Mouse (Mus musculus): ENCODE data around the gene Cox17. TPM values are rescaled to one million over a fixed set of nuclear protein-coding genes. Genes with fewer than 3 reads are reported as not detected.

Cox17 gene
- polyA plus RNA-seq, 1 experiment from 2014 or later = 113 TPM

- no peak overlapping the region for H3K4me3 ChIP-seq (ENCODE audit: low read depth, low read length)
- H3K9ac ChIP-seq (ENCODE audit: low read length) = no peak overlapping the region
- DNase-seq (ENCODE audit: low spot score) (no peak), ATAC-seq (ENCODE audit: insufficient read depth, low FRiP score, low TSS enrichment) (no peak)
- no peaks in the 10 kb centered on the region for H3K27me3 ChIP-seq (ENCODE audit: control insufficient read depth, insufficient read depth, low read length)
- no peak overlapping the region for H3K4me2 ChIP-seq (ENCODE audit: low read depth)
- H3K36me3 ChIP-seq (ENCODE audit: control insufficient read depth, insufficient read depth, low read length) = 0 out of 2 replicates have a peak, but pooled peaks cover 2% of the 10 kb centered on the region
- no peaks in the 10 kb centered on the region for H3K4me1 ChIP-seq (ENCODE audit: control insufficient read depth, insufficient read depth, low read length)
- no peaks in the 10 kb centered on the region for H3K9me3 ChIP-seq (ENCODE audit: control insufficient read depth, low read length)
- no peak overlapping the region for H3K27ac ChIP-seq (ENCODE audit: low read depth, low read length)
These were observed 6.1 kb downstream of the Cox17 start for GRCm38 (mm10) chr16:38352851-38353250.

- no peaks in the 10 kb centered on the region for H3K9me3 ChIP-seq (ENCODE audit: control insufficient read depth, low read length)
- no peak overlapping the region for H3K27ac ChIP-seq (ENCODE audit: low read depth, low read length)
- 0 out of 2 replicates have a peak, but pooled peaks cover 2% of the 10 kb centered on the region for H3K36me3 ChIP-seq (ENCODE audit: control insufficient read depth, insufficient read depth, low read length)
These were observed 6.9 kb downstream of the Cox17 start for GRCm38 (mm10) chr16:38353642-38354041.

GRCm38 (mm10) chr16:38354185-38354913 is 7.6 kb downstream of the Cox17 start:
- Histone ChIP-seq H3K9ac (ENCODE audit: low read length) (no peak overlapping the region), H3K4me3 (ENCODE audit: low read depth, low read length) (no peak overlapping the region), H3K27ac (ENCODE audit: low read depth, low read length) (no peak overlapping the region), H3K27me3 (ENCODE audit: control insufficient read depth, insufficient read depth, low read length) (no peaks in the 10 kb centered on the region), H3K36me3 (ENCODE audit: control insufficient read depth, insufficient read depth, low read length) (0 out of 2 replicates have a peak, but pooled peaks cover 2% of the 10 kb centered on the region), H3K4me2 (ENCODE audit: low read depth) (no peak overlapping the region), H3K4me1 (ENCODE audit: control insufficient read depth, insufficient read depth, low read length) (no peaks in the 10 kb centered on the region), H3K9me3 (ENCODE audit: control insufficient read depth, low read length) (no peaks in the 10 kb centered on the region)
- WGBS = 93% methylated on average over 5 of the region's 5 CpGs
- no peak for DNase-seq (ENCODE audit: low spot score)
- ATAC-seq (ENCODE audit: insufficient read depth, low FRiP score, low TSS enrichment) = no peak

More at GRCm38 (mm10) chr16:38353642-38354041, 6.9 kb downstream of the Cox17 start:
- Histone ChIP-seq H3K27me3 (ENCODE audit: control insufficient read depth, insufficient read depth, low read length) (no peaks in the 10 kb centered on the region), H3K9ac (ENCODE audit: low read length) (no peak overlapping the region), H3K4me2 (ENCODE audit: low read depth) (no peak overlapping the region), H3K4me3 (ENCODE audit: low read depth, low read length) (no peak overlapping the region), H3K4me1 (ENCODE audit: control insufficient read depth, insufficient read depth, low read length) (no peaks in the 10 kb centered on the region)
- ATAC-seq (ENCODE audit: insufficient read depth, low FRiP score, low TSS enrichment) (no peak), DNase-seq (ENCODE audit: low spot score) (no peak)
- 92% methylated on average over 2 of the region's 2 CpGs for WGBS

GRCm38 (mm10) chr16:38358256-38358812 is 11.5 kb downstream of the Cox17 start:
- H3K36me3 ChIP-seq (ENCODE audit: control insufficient read depth, insufficient read depth, low read length) = no peaks in the 10 kb centered on the region
- H3K27ac ChIP-seq (ENCODE audit: low read depth, low read length) = no peak overlapping the region
- H3K4me2 ChIP-seq (ENCODE audit: low read depth) = no peak overlapping the region
- 87% methylated on average over 6 of the region's 6 CpGs for WGBS
- no peaks in the 10 kb centered on the region for H3K4me1 ChIP-seq (ENCODE audit: control insufficient read depth, insufficient read depth, low read length)
- no peaks in the 10 kb centered on the region for H3K27me3 ChIP-seq (ENCODE audit: control insufficient read depth, insufficient read depth, low read length)
- no peak for ATAC-seq (ENCODE audit: insufficient read depth, low FRiP score, low TSS enrichment)
- no peak overlapping the region for H3K9ac ChIP-seq (ENCODE audit: low read length)
- DNase-seq (ENCODE audit: low spot score) = no peak
- H3K4me3 ChIP-seq (ENCODE audit: low read depth, low read length) = no peak overlapping the region
- no peaks in the 10 kb centered on the region for H3K9me3 ChIP-seq (ENCODE audit: control insufficient read depth, low read length)

GRCm38 (mm10) chr16:38359241-38359640 is 12.4 kb downstream of the Cox17 start:
- ATAC-seq (ENCODE audit: insufficient read depth, low FRiP score, low TSS enrichment) = no peak
- H3K9ac ChIP-seq (ENCODE audit: low read length) = no peak overlapping the region
- no peak overlapping the region for H3K27ac ChIP-seq (ENCODE audit: low read depth, low read length)
- no peak overlapping the region for H3K4me3 ChIP-seq (ENCODE audit: low read depth, low read length)
- no peaks in the 10 kb centered on the region for H3K36me3 ChIP-seq (ENCODE audit: control insufficient read depth, insufficient read depth, low read length)
- H3K4me1 ChIP-seq (ENCODE audit: control insufficient read depth, insufficient read depth, low read length) = no peaks in the 10 kb centered on the region
- no peaks in the 10 kb centered on the region for H3K9me3 ChIP-seq (ENCODE audit: control insufficient read depth, low read length)
- no peak for DNase-seq (ENCODE audit: low spot score)
- WGBS = 98% methylated on average over 2 of the region's 2 CpGs
- no peaks in the 10 kb centered on the region for H3K27me3 ChIP-seq (ENCODE audit: control insufficient read depth, insufficient read depth, low read length)
- no peak overlapping the region for H3K4me2 ChIP-seq (ENCODE audit: low read depth)

- 85% methylated on average over 3 of the region's 3 CpGs for whole genome bisulfite sequencing
- no peak overlapping the region for H3K27ac ChIP-seq (ENCODE audit: low read depth, low read length)
- no peak overlapping the region for H3K4me2 ChIP-seq (ENCODE audit: low read depth)
- H3K4me1 ChIP-seq (ENCODE audit: control insufficient read depth, insufficient read depth, low read length) = no peaks in the 10 kb centered on the region
- no peak overlapping the region for H3K9ac ChIP-seq (ENCODE audit: low read length)
- H3K9me3 ChIP-seq (ENCODE audit: control insufficient read depth, low read length) = no peaks in the 10 kb centered on the region
- no peak for ATAC-seq (ENCODE audit: insufficient read depth, low FRiP score, low TSS enrichment)
- H3K4me3 ChIP-seq (ENCODE audit: low read depth, low read length) = no peak overlapping the region
- no peaks in the 10 kb centered on the region for H3K27me3 ChIP-seq (ENCODE audit: control insufficient read depth, insufficient read depth, low read length)
- no peaks in the 10 kb centered on the region for H3K36me3 ChIP-seq (ENCODE audit: control insufficient read depth, insufficient read depth, low read length)
- no peak for DNase-seq (ENCODE audit: low spot score)
These were observed 13.1 kb downstream of the Cox17 start for GRCm38 (mm10) chr16:38359857-38360256.

- WGBS = 29% methylated on average over 2 of the region's 2 CpGs
- H3K27ac ChIP-seq (ENCODE audit: low read depth, low read length) = no peak overlapping the region
These were observed 13.5 kb downstream of the Cox17 start for GRCm38 (mm10) chr16:38360317-38360716.

GRCm38 (mm10) chr16:38361933-38362332 is 15.1 kb downstream of the Cox17 start, which contains the start of gene Popdc2:
TSS of gene Popdc2 (plus strand) at chr16:38362209.
- WGBS = 71% methylated on average over 10 of the region's 10 CpGs
- no peak within 1 kb of the TSS for H3K27ac ChIP-seq (ENCODE audit: low read depth, low read length)
- no peaks in the 10 kb centered on the region for H3K36me3 ChIP-seq (ENCODE audit: control insufficient read depth, insufficient read depth, low read length)
- ATAC-seq (ENCODE audit: insufficient read depth, low FRiP score, low TSS enrichment) = no peak
- no peaks in the 10 kb centered on the region for H3K4me1 ChIP-seq (ENCODE audit: control insufficient read depth, insufficient read depth, low read length)
- no peak for DNase-seq (ENCODE audit: low spot score)
- H3K4me2 ChIP-seq (ENCODE audit: low read depth) = no peak within 1 kb of the TSS
- H3K9ac ChIP-seq (ENCODE audit: low read length) = no peak within 1 kb of the TSS
- H3K9me3 ChIP-seq (ENCODE audit: control insufficient read depth, low read length) = no peaks in the 10 kb centered on the region
- H3K4me3 ChIP-seq (ENCODE audit: low read depth, low read length) = no peak within 1 kb of the TSS
- H3K27me3 ChIP-seq (ENCODE audit: control insufficient read depth, insufficient read depth, low read length) = no peaks in the 10 kb centered on the region

More at GRCm38 (mm10) chr16:38360317-38360716, 13.5 kb downstream of the Cox17 start:
- Histone ChIP-seq H3K27me3 (ENCODE audit: control insufficient read depth, insufficient read depth, low read length) (no peaks in the 10 kb centered on the region), H3K9ac (ENCODE audit: low read length) (no peak overlapping the region), H3K4me1 (ENCODE audit: control insufficient read depth, insufficient read depth, low read length) (no peaks in the 10 kb centered on the region), H3K4me2 (ENCODE audit: low read depth) (no peak overlapping the region), H3K36me3 (ENCODE audit: control insufficient read depth, insufficient read depth, low read length) (no peaks in the 10 kb centered on the region), H3K9me3 (ENCODE audit: control insufficient read depth, low read length) (no peaks in the 10 kb centered on the region), H3K4me3 (ENCODE audit: low read depth, low read length) (no peak overlapping the region)
- DNase-seq (ENCODE audit: low spot score) = no peak
- ATAC-seq (ENCODE audit: insufficient read depth, low FRiP score, low TSS enrichment) = no peak
